Mouse (Mus musculus) adrenal gland, postnatal 14 days (tissue): ENCODE data around the gene E330009J07Rik. TPM values are rescaled to one million over a fixed set of nuclear protein-coding genes. Genes with fewer than 3 reads are reported as not detected.

Source experiments
- total RNA-seq: library from RNA; stranded (reverse); gene quantifications from 2 replicates; pipeline ENCODE4 v1.2.3, GENCODE M21; 2021

Gene E330009J07Rik
- total RNA-seq, 1 experiment from 2014 or later, result 14.3 TPM

Other genes with a start within 250 kb of the E330009J07Rik start
- 35.9 and 36.3 TPM in 2 replicates for gene Agk, start 111.0 kb downstream of the E330009J07Rik start, total RNA-seq
- gene Wee2, start 3.0 kb upstream of the E330009J07Rik start, total RNA-seq, result not detected in 2 replicates
- gene Ssbp1, start 35.2 kb upstream of the E330009J07Rik start, total RNA-seq, result 59.2 and 74.6 TPM in 2 replicates
- gene Tas2r137, start 55.1 kb upstream of the E330009J07Rik start, total RNA-seq, result not detected in 2 replicates
- not detected in 2 replicates for gene Tas2r108, start 57.4 kb upstream of the E330009J07Rik start, total RNA-seq
- gene Prss37, start 83.4 kb upstream of the E330009J07Rik start, total RNA-seq, result not detected in 2 replicates
- gene Olfr461, start 118.9 kb upstream of the E330009J07Rik start, total RNA-seq, result not detected in 2 replicates
- not detected in 2 replicates for gene Olfr460, start 133.4 kb upstream of the E330009J07Rik start, total RNA-seq
- gene Clec5a, start 149.7 kb upstream of the E330009J07Rik start, total RNA-seq, result 0.41 and 0.45 TPM in 2 replicates
- gene Tas2r138, start 177.2 kb upstream of the E330009J07Rik start, total RNA-seq, result not detected in 2 replicates
- gene Mgam, start 192.7 kb upstream of the E330009J07Rik start, total RNA-seq, result 0.94 and 10.5 TPM in 2 replicates